Mouse (Mus musculus): ENCODE results near the gene Exoc2. TPM values are rescaled to one million over a fixed set of nuclear protein-coding genes. Genes with fewer than 3 reads are reported as not detected.

The Exoc2 gene
- total RNA-seq, 4 experiments from 2014 or later: 41.5 to 47.2 (median 43.8) TPM

DNA sequence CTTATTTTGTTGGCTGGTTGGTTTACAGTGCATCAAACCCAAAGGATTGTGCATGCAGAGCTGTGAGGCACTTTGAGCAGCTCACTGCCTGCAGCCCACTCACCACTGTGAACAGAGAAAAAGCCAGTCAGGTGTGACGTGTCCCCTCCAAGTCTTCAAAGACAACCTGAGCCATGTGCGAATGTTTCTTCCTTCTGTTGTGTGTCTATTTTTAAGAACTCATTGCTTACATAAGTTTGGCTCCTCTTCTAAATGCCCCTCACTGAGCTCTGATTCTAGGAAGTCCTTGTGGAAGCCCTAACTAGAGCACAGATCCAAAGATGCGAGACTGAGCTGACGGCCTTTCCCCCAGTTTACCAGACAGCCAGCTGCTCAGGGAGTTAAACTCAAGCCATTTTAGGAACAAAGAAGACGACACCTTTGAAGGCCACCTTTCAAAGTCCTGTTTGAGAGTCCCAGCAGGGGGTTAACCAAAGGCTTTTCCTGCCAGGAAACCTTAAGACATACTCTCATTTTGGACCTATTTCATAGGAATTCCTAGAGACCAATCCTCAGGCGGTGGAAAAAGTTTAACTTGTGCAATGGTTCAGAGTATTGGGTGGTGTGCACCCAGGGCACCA, 79.8 kb downstream of the Exoc2 start:
- peak in 1 of 2 experiments; percentile 50 for DNase-seq (ENCODE audit: low spot score in 2 of 2)

DNA sequence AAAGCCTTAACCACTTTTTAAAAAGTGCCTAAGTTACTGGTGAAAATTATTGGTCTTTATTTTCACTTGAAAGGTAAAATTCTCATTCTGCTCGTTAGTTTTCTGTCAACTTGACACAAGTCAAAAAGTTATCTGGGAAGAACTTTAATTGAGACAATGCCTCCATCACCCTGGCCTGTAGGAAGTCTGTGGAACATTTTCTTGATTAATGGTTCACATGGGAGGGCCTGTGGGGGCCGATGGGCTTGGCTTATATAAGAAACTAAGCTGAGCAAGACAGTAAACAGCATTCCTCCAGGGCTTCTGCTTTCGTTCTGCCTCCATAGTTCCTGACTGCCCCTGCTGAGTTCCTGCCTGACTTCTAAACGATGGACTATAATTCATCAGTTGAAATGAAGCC, 81.6 kb downstream of the Exoc2 start:
- no peak for DNase-seq (ENCODE audit: low spot score in 2 of 2)

DNA sequence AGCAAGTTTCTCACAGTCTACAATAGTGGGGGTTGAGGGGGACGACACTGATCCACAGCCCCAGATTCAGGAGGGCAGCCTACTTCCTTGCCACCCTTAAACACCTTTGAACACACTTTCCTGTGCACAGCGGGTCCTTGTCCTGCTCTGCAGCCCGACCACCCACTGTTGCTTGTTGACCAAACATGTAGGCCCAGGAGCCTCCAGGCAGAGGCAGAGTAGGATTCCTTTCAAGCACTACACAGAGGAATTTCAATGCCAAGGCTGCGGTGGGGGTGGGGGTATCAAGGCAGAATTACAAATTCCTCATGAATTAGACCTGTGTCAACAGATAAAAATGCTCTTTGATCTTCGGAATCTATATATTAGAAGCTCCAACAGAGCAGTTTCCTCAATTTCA, 82.7 kb downstream of the Exoc2 start:
- no peak for DNase-seq (ENCODE audit: low spot score in 2 of 2)

DNA sequence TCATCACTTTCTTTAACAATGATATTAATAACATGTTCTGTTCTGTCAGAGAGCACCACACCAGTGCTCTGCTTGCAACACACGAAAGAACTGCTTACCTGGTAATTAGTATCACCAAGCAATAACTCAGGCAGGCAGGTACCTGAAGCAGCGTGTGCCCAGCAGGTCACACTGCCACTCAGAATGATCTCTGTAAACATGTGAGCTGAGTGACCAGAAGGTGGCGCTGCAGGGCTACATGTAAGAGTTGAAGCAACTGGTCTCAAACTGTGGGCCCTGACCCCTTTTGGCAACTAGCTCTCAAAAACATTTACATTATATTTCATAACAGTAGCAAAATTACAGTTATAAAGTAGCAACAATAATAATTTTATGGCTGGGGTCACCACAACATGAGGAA, 85.4 kb downstream of the Exoc2 start:
- DNase-seq (ENCODE audit: low spot score in 2 of 2): peak in 1 of 2 experiments; percentile 48

DNA sequence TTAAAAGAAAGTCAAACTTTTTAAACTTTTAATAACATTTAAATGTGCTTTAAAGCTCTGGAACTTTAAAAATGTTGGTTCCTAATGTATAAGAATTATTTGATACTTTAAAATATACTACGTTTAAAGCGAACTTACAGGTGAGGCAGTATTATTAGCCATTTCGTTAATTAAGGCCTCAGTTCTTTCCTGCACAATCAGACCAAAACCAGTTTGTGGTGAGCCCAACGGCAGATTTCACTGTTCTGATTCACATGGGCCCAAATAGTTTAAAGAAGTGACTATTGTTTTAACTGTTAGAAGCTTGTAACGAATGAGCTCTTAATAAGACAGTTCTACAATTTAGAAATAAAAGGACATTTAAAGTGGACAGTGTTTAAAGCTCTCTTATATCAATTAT, 93.6 kb downstream of the Exoc2 start:
- no peak for DNase-seq (ENCODE audit: low spot score in 2 of 2)

DNA sequence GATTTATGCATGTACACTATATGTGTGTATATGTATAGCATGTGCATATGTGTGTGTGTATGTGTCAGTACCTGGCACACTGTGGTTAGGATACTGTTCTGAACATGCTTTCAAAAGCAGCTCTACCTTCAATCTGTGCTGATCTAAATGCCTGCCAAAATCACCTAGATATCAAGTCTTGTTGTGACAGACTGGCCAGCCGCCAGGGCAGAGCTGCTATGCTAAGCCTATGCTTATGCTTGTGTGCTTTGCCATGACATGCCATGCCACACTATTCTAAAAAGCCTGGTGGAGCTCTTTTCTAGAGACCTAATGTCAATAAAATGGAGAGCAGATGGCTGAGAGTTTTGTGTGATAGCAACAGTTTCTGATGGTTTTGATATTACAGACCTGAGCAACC, 94.0 kb downstream of the Exoc2 start:
- no peak for DNase-seq (ENCODE audit: low spot score in 2 of 2)

DNA sequence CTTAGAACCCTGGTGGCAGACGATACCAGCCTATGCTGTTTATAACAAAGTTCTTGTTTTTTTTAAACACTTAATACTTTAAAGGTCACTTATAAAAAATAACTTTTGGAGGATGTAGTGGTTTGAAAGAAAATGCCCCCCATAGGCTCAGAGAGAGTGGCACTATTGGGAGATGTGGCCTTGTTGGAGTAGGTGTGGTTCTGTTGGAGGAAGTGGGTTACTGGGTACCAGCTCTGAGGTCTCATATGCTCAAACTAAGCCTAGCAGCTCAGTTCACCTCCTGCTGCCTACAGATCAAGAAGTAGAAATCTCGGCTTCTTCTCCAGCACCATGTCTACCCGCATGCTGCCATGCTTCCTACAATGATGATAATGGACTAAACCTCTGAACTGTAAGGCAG, 98.1 kb downstream of the Exoc2 start:
- no peak for DNase-seq (ENCODE audit: low spot score in 2 of 2)

DNA sequence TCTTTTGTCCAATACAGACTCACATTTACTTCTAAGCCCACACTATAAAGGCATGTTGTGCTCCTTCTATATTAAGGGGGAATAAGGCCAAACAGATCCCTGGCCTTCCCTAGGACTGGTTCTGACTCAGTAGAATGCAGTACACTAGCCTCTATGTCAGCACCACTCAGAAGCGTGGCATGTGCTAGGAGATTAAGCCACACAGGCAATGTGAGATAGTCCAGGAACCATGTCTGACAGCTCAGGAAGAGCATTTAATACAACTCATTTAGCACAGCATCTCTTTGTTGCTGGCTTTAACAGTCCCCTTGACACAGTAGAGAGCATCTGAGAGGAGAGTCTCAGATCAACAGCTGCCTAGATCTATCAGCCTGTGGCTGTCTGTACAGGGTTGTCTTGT, 100.4 kb downstream of the Exoc2 start:
- DNase-seq (ENCODE audit: low spot score in 2 of 2): no peak

DNA sequence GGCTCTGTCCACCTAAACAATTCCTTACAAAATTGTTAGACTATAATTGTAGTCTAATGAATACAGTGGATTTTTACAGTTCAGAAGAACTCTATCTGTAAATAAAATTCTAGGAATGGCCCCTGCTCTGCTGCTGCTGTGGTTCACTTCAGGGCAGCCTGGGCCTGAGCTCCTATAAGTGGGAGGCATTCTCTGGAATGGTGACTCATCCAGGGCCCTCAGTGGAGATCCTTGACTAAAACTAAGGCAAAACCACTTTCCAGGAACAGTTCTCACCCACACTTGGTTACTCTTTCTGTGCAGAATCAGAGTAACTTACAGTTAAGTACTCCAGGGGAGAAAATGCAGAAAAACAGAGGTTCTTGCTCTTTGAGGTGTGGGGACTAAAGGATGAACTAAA, 108.4 kb downstream of the Exoc2 start:
- peak in 1 of 2 experiments; percentile 66 for DNase-seq (ENCODE audit: low spot score in 2 of 2)

DNA sequence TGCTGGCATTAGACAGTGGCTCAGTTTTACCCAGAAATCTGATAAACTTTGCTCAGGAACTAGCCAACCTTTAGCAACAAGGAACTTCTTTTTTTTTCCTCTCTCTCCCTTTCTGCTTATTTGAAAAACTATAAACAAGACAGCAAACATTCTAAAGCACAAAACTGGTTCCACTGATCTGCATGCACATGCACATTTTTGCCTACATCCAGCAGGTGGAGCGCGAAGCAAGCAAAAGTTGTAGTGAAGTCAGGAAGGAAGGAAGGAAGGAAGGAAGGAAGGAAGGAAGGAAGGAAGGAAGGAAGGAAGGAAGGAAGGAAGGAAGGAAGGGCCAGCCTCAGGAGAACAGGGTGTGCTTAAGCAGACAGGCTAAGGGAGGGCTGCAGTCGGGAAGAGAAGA, 109.9 kb downstream of the Exoc2 start:
- DNase-seq (ENCODE audit: low spot score in 2 of 2): no peak

DNA sequence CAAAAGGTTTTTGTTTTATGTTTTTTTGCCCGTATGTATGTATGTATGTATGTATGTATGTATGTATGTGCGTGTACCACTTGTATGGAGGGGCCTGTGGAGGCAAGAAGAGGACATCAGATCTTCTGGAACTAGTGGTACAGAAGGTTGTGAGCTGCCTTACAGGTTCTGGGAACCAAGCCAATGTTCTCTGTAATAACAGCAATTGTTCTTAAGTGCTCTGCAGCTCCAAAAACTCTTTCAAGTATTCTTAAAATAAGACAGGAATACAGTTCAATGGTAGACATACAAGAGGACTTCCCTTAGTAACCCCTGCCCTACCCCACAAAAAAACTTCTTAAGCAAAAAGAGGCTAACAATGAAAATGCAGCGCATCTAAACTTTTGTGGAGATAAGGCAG, 115.5 kb downstream of the Exoc2 start:
- DNase-seq (ENCODE audit: low spot score in 2 of 2): no peak

DNA sequence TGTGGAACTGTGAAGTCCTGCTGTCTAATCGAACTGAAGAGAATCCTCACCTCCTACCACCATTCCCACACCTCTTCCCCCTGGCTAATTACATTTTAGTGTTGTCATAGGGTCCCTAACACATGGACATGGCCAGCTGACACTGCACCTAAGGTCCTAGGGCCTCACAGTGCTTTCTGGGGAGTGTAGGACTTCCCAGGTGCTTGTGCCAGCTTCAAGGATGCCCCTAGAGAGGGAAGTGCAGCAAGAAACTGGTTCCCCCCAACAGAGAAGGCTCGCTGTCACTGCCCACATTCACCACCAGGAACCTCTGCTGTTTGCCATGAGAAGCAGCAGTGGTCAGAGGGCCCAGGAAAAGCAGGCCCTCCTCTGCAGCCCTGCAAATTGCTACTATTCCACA, 123.2 kb downstream of the Exoc2 start:
- DNase-seq (ENCODE audit: low spot score in 2 of 2): no peak

DNA sequence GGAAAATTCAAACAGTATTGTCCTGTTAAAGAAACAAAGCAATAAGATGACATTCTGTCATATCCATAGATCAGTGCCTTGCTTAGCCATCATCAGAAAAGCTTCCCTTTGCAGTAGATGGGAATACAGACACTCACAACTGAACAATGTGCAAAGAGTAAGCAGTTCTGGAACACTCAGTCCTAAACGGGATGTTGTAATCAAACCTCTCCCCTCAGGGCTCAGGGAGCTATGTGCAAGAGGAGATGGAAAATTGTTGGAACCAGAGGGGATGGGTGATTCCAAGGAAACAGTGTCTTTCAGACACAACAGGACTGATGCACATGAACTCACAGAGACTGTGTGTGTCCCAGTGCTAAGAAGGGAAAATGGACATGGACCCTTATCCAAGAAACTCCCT, 125.9 kb downstream of the Exoc2 start:
- DNase-seq (ENCODE audit: low spot score in 2 of 2): no peak

DNA sequence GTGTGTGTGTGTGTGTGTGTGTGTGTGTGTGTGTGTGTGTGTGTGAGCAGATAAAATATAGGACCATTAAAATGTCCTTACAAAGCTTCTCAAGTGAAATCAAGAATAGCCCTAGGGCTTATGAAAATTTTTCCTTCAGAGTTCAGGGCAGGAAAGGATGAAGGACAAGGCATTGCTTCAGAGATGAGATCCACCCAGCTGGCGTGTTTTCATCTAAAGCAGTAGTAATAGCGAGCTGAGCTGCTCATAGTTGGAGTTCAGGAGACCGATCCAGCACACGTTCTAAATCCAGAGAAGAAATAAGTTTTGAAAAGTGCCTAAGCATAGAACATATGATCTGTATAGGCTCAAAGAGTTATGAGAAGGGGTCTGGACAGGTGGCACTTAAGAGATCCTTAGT, 127.4 kb downstream of the Exoc2 start:
- no peak for DNase-seq (ENCODE audit: low spot score in 2 of 2)

DNA sequence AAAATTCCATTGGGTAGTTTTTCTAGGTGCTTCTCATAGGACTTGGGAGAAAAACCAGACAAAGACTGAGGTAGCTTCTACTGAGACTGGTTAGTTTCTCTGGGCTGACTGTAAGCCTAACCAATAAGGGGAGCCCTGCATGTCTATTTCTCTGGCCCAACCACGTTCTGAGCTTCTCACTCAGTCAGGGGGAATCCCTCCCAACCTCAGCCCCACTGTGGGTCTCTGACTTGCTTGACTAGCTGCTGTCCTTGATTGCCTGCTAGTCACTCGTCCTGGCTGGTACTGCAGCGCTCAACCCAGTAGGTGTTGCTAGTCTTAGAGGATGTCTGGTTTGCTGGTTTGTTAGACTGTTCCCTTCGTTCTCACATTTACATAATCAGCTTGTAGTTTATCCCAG, 130.8 kb downstream of the Exoc2 start:
- DNase-seq (ENCODE audit: low spot score in 2 of 2): no peak

DNA sequence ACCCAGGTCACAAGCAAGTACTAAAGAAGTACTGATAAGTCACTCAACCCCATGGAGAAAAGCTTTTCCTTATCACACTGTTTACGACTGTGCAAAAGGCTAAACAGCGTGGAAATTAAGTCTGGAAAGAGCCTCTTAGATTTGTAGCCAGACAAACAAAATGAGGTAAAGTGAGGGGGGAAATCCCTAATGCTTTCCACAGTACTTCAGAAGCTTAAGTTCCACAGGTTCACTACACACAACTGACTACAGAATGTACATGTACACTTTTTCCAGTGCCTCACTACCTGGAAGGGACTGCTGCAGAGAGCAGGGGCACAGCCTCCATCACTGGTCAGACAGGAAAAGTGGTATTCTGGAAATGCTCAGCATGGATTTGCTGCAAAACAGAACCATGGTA, 132.1 kb downstream of the Exoc2 start:
- DNase-seq (ENCODE audit: low spot score in 2 of 2): no peak

DNA sequence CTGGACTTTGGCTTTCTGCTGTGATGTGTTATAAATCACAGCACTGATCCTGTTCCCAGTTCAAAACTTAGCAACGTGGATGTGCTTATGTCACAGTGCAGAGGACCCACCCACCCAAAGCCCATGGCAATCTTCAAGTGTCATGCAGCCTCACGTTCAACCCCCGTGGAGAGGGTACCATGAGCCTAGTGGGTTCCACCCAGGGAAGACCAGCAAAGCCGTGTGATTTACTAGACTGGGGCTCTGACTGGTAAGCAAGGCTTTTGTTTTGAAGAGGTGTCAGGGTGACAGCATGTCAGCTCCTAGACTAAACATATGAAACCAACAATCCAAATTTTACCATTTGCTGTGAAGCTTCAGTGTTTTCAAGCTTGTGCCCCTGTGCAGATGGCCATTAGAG, 132.6 kb downstream of the Exoc2 start:
- DNase-seq (ENCODE audit: low spot score in 2 of 2): no peak

DNA sequence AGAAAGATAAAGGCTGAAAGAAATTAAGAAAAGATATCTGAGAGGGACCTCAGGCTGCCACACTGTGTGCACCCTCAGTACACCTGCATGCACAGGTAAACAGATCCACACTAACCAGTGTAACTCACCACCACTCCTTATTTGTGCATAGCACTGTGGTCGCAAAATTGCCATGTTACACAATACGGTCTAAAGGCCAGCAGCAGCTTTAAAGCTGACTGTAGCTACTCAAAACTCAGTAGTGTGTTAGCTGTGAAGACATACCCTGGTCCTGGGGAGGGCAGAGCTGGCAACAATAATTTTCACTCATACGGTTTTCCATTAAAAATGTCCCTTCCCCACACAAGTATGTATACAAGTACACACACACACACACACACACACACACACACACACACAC, 133.2 kb downstream of the Exoc2 start:
- DNase-seq (ENCODE audit: low spot score in 2 of 2): no peak

DNA sequence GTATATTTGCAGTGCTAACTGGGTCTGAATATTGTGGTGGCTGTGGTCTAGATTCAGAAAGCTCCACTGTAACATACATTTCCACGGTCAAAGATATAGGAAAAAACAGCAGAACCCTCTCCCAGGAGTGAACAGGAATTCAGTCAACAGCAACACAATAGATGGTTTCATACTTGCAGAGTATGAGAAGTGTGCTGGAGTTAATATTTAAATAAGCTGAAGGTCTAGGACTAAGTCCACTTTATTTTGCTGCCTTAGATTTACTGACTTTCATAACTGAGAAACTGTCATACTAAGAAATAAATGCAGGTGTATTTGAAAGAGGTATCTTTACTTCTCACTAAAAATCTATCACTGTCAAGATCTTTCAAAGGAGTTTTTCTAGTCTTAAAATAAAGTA, 137.6 kb downstream of the Exoc2 start:
- no peak for DNase-seq (ENCODE audit: low spot score in 2 of 2)

DNA sequence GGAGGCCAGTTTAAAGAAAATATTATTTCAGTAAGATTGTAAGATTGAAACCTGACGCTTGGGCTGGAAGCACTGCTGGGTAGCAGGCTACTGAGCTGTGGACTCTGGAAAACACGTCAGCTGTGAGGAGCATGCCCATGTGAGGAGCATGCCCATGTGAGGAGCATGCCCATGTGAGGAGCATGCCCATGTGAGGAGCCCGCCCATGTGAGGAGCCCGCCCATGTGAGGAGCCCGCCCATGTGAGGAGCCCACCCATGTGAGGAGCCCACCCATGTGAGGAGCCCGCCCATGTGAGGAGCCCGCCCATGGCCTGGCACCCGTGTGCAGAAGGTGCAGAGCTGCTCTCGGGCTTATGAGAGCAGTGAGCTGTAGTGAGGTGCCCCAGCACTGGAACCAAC, 139.0 kb downstream of the Exoc2 start:
- no peak for DNase-seq (ENCODE audit: low spot score in 2 of 2)

DNA sequence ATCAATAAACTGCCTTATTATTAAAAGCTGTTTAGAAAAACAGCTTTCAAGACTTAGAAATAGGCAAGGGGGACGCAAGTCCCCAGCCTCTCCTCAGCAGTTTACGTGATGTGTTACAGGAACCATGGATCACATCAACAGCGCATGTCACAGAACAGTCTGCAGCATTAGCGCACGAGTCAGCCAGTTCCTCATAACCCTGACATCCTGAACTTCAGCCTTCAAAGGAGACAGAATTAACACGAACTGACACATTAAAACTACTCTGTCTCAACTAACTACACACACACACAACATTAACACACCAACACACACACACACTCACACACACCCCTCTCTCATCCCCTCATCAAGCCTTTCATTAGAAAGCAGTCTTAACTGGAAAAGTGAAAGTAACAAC, 139.5 kb downstream of the Exoc2 start:
- DNase-seq (ENCODE audit: low spot score in 2 of 2): no peak

DNA sequence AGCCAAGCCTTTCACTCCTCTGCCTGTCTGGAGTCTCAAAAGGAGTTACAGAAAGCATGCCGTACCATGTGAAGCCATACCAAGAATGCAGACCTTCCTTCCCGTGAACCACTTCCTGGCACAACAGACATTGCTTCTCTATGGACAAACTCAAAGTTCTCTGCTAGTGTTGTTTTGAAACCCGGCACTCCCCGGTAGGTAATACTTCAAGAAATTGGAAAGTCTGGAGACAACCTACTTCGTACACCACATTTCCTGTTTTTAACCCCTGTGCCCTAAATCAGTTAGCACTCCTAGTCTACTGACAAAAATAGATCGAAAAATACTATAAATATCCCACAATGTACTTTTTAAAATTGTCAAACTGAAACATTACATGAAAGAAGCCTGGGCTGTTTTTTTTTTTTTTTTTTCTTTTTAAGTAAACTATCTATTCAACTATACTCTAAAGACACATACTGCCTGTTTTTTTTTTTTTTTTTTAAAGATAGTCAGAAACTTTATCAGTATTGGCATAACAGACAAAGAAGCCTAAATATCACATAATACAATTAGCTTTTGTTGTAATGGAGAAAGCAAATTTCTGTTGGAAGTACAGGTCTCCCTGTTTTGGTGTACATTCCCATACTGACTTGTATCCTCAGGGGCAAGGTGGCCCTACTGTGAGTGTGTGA, 140.3 kb downstream of the Exoc2 start:
- no peak for DNase-seq (ENCODE audit: low spot score in 2 of 2)

DNA sequence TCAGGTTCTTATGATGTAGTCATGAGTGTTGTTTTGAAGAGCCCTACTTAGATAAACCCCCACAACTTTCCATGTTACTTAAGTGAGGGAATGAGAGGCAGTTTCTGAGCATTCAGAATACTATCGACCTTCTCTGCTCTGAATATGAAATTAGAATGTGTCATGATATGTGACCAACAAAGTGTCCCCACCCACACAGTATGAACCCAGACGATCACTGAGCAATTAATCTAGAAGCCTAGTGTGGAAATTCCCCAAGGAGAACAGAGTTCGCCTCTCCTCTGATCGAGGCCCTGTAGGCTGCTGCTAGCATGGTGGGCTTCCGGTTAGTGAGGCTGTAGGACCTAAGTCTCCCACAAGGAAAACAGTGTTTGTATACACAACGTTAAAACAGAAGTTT, 142.5 kb downstream of the Exoc2 start:
- DNase-seq (ENCODE audit: low spot score in 2 of 2): no peak

DNA sequence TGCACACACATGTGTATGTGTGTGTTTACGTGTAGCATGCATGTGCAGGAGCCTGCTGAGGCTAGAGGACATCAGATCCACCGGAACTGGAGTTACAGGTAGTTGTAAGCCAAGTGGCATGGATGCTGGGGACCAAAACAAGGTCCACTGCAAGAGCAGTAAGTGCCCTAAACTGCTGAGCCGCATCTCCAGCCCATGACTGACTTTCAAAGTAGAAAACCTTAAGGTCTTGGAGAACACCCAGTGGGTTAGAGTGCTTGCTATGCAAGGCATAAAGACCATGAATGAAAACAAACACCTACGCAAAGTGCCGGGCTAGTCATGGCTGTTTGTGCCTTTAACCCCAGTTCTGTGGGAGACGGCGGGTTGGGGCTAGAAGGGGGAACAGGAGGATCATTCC, 147.4 kb downstream of the Exoc2 start:
- DNase-seq (ENCODE audit: low spot score in 2 of 2): no peak

Measured in left cerebral cortex, adult 8-10 months (tissue).